Mouse (Mus musculus): ENCODE results near the gene Anks1b. TPM values are rescaled to one million over a fixed set of nuclear protein-coding genes. Genes with fewer than 3 reads are reported as not detected.

Gene Anks1b
- total RNA-seq, 2 experiments from 2014 or later, result 0.33 to 0.40 TPM

DNA sequence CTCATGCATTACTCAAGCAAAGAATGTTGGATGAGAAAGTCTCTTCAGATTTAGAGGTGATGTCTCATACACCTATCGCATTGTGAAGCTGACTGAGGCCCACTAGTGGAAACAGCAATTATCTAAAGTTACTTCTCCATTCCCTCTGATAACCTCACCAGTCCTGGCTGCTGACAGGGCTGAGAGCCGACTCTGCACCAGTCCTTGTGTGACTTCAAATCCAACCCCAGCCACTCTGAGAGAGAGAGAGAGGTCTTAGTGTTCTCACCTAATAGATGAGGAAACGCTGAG lies 991.2 kb downstream of the Anks1b start:
- no peak for DNase-seq

GRCm38 (mm10) chr10:90873204-90873603 lies 999.9 kb downstream of the Anks1b start:
- no peak for DNase-seq

DNA sequence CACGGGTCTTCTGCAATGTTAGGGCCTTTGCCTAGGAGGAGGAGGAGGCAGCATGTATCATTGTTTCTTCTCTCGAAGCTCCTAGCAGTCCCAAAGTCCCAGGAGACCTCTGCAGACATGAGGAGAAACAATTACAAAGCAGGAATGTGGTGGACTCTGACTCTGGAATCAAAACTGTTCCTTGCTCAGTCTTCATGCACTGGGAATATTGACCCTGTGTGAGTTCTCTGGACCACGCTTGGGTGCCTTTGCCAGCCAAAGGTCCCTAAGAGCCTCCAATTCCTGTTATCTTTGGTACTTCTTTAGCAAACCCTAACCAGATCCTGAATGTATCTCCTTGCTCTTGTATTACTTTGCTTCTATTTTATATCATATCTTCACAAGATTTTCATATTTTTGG lies 1000.9 kb downstream of the Anks1b start:
- no peak for DNase-seq

- DNase-seq, result peak in 1 of 2 experiments; percentile 12
Measured at GRCm38 (mm10) chr10:90880854-90881560, 1007.7 kb downstream of the Anks1b start.

DNA sequence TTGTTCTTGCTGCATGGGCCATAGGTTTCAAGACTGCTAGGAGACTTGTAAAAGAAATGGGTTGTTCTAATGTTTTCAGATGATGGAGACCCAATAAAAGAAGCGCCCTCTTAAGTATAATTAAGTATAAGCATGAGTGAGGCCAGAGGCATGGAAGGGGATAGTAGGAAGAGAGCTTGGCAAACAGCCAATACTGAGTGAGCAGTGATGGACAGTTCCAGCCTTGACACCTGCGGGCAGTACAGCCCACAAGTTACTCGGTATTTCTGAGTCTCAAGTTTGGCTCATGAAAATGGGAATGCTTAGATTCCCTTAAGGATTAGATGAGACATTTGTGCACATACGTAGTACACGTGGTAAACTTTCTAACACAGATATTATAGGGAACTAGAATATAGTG lies 1016.3 kb downstream of the Anks1b start:
- DNase-seq, result no peak

DNA sequence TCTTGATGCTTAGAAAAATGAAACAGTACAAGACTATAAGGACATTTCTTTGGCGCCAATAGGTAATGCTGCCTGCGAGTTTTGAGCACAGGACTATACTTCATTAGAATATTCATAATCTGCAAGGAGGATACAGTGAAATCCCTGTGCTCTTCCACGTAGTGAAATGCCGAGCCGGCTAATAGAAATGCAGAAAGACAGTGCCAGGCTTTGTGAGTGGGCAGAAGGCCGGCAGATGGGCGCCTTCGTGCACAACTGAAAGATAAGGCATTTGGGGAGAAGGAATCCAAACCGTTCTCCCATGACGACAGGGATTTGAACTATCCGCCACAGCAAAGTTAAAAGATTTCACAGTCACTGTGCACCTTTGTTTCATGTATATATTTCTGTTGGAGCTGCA lies 1019.4 kb downstream of the Anks1b start:
- DNase-seq, result no peak

DNA sequence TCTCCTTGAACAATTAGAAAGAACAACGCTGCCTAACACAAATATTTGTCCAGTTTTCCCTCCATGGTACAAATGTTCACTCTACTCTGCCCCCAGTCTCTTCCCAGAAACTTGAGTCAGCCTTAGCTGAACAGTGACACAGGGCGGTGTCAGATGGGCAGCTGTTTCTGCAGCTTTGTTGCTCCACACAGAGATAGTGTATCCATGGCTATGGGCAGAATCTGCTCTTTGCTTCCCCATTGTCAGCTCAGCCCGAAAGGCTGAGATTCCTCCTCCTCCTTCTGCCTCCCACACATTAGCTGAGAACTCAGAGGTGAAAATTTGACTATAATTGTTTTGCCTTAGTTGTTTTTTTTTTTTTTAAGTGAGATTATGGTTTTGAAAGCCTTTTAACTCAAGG lies 1024.6 kb downstream of the Anks1b start:
- DNase-seq, result peak; percentile 4 to 9

- no peak for DNase-seq
Measured at GRCm38 (mm10) chr10:90904185-90904584, 1030.9 kb downstream of the Anks1b start.

DNA sequence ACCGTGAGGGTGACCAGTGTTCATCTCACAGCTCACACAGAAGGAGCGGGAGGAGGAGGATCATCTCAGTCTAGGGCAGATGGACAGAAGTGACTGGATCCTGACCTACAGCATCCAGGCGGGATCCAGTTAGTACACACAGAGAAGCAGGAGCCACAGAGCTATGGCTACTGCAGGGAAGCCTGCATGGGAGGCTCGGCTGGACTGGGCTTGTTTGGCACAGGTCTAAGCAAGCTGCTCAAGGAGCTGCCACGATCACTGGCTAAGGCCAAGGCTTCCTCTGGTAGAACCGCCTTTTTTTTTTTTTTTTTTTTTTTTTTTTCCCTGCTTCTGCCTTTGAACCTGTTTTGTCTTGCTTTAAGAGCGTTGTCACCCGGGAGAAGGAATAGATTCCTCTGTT lies 1034.1 kb downstream of the Anks1b start:
- no peak for DNase-seq

DNA sequence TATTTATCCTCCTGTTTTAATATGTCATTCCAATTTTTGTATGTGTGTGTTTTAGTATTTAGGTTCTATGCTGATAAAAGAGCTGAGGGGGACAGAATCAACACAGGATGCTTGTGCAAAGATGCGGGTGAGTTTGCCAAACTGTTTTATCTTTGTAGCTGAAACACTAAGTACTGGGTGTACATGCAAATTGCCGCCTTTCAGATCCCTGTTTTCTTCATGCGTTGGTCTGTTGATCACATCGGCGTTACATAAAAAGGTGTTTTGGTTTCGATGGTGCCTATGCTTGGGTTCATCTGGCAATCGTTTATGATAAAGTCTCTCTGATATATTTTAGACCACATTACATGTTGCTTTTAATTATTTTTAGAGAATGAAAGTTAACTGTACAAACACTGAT lies 1050.2 kb downstream of the Anks1b start:
- no peak for DNase-seq

GRCm38 (mm10) chr10:90933088-90933487 lies 1059.8 kb downstream of the Anks1b start:
- no peak for DNase-seq

GRCm38 (mm10) chr10:90934678-90935077 lies 1061.4 kb downstream of the Anks1b start:
- no peak for DNase-seq

DNA sequence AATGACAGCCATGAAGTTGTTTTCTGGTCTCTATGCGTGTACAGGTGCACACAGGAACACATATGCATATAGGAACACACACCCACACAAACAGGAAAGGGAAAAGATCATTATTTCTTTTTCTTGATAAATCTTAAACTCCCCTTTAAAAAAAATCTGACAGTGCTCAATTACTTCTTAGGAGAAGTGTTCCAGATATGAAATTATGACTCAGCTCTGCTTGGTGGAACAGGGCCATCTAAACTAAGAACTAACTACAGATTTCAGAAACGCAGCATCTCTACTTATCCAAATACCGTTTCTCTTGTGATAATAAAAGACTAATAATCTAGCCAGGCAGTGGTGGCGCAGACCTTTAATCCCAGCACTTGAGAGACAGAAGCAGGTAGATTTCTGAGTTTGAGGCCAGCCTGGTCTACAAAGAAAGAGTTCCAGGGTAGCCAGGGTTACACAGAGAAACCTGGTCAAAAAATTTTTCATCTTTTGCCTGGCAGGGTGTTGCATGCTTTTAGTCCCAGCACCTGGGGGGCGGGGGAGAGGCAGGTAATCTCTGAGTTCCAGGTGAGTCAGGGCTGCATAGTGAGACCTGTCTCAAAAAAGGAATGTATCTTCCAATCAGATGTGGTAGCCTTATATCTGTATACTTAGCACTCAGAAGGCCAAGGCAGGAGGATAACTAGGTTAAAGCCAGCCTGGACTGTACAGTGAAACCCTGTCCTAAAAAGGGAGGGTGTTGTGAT lies 1064.6 kb downstream of the Anks1b start:
- DNase-seq, result peak in 1 of 2 experiments; percentile 11

DNA sequence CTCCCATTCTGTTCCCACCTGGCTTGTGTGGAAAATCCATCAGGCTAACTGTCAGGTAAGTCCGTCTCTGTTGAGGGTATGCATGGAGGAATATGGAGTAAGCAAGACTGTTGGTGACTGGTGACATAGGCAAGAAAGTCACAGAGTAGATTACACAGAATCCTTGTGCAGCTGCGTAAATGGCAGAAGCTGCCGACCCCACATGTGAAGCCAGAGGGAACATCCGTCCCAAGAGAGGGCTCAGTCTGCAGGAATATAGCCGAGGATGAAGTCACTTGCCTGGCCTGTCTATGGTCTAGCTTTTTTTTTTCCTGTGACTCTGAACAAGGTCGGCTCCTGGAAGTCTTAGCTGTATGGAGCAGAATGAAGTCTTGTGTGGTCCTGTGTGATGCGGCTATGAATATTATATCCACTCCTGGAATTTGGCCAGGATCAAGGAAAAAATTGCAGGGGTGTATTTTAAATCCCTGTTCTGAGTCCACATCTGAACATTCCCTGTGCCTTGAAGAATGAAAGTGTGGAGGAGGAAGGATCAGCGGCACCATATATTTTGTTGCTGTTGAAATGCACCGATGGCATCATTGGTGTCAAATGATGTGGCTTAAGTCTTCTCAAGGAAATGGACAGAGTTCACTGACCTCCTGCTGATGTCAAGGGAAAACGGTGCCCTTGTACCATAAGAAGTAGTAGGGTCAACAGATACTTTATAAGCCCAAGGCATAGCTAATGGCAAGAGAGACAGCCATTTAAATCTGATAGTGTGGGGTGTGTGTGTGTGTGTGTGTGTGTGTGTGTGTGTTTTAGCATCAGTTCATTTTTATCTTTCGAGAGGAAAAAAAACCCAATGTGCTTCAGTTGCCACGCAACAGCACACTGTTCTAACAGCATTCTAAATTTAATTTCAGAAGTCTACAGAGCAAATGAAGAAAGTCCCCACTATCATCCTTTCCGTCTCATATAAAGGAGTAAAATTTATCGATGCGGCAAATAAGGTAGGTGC lies 1067.5 kb downstream of the Anks1b start:
- DNase-seq, result peak; percentile 68 to 77

DNA sequence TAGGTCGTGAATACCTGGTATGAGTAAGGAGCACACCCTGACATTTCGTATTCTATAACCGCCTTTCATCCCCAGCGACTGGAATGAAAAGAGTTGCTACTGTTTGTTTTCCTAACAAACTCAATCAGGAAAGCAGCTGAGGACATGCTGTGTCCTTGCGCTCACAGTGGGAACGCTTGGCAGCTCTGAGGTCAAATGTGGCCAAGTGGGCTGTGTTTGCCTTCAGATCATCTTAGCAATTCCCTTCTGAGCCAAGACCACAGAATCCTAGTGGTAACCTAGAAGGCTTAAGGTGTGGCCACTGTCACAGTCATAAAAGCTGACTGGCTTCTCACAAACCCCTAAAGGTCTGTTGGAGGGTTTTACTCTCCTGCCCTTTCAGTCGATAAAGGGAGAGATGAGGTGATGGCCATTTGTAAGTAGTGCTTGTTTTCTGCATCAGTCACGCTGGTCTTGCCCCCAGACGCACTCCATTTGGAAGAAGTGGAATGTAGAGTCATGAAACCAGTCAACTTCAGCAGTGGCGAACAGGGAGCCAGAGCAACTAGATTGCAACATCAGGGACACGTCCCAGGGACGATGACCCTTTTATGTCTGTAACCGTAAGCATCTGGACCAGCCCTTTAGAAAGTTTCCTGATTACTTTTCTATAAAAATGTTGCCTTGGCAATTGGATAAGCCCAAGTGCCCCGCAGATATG lies 1068.8 kb downstream of the Anks1b start:
- DNase-seq, result peak; percentile 72 to 77

DNA sequence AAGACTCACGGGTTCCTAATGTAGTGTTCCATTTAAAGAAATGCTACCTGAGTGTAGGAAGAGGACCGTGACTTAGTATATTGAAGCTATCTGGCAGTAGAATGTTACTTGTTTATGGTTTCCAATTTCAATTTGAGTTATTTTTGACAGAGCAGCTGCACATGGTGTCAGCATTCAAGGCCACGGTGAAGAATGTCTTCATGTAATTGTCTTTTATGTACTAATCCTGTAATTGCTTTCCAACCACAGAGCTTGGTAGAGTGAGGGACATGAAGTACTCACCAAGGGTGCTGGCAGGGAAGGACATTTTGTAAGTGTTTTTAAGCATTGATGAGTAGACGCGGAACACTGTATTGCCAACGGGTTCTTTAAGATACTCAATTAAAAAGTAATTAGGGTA lies 1073.7 kb downstream of the Anks1b start:
- no peak for DNase-seq

DNA sequence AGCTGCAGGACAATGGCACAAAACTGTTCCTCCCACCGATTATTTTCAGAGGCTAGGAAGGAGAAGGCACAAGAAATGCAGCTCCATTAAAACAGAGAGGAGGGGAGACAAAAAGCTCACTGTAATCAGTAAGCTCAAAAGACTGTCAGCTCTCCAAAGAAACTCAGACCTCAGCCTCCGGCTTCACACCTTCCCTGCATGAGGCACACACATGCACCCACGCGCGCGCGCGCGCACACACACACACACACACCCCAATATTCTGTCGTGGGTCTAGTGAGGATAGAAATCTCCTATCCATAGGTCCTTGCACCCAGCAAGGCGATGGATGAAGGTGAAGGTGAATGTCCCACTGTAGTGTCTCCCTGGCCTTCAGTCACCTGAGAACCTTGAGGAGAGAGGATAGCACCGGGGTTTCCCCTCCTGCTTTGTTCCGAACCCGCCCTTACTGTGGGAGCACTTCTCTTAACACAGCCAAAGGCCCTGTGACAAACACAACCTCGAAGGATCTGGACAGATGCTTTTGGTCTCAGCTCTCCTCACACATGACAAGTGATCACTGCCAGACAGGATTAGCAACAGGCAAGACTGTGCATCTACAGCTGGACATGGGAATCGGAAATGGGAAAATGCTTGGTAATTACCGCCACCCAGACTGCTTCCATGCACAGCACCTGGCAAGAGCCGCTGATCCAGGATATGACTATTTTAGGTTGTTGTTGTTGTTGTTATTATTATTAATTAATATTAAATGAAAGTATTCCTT lies 1074.5 kb downstream of the Anks1b start:
- DNase-seq, result no peak

DNA sequence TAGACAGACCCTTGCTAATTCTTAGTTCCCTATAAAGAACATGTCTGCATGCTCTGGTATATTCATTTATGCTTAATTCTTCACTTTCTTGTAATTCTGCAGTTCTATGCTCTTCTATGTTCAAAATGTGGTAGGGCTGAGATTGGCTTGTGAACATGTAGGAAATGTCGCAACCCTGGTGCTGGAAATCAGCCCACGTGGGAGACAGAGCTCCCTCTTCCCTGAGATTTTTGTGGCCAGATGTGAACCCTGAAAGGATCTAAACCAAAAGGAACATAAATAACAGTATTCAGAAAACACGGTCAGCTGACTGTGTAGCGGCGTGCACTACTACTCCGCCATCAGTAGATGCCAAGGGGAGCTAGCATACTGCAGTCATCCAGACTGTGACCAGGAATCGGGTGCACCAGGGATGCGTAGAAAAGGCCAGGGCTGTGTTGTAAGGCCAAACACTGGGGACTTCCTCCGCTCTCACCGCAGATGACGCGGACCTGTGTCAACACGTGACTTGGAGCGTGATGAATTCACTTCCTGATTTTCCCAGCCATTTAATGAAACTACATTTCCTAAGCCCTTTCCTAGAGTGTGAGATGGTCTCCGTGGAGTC lies 1079.9 kb downstream of the Anks1b start:
- peak; percentile 64 to 71 for DNase-seq

GRCm38 (mm10) chr10:90953821-90954220 lies 1080.5 kb downstream of the Anks1b start:
- peak; percentile 44 to 45 for DNase-seq

- DNase-seq, result no peak
Measured at GRCm38 (mm10) chr10:90960374-90960773, 1087.1 kb downstream of the Anks1b start.

DNA sequence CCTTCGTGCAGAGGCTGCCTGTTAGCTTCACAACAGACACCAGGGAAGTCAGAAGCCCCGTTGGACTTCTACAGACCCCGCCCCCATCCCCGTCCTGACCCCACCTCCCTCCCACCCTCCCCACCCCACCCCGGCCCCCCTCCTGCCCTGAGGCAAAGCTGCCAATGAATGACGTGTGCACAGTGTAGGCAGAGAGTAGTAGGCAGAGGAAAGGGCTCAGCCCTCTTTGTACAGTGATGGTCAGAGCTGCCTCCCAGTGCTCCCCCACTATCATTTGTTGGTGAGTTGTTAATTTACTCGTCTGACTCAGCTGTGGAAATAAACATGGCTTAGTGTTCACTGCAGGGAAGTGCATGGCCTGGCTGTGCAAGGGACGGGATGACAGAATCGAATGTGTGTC lies 1091.2 kb downstream of the Anks1b start:
- no peak for DNase-seq

Measured in heart, adult 18-20 months (tissue).